Comparison of ENCODE assay signal across 20 mouse cellular contexts in genomic region chr5:131703729-131704128, GRCm38 (mm10).
DNase-seq lines count a peak whose midpoint lies in the region; ATAC-seq lines count a peak whose summit lies in the region.
"Had no signal": no experiment of that assay in that cellular context is flagged by ENCODE, and none has a peak within 500 bp of the region (broad histone marks: within the 10 kb centered on the region; RNA-seq: fewer than 3 reads in every experiment).

No protein-coding gene starts in this region.

- no peak for ATAC-seq in cerebellum, adult (ENCODE audit: insufficient number of reproducible peaks, low FRiP score, low TSS enrichment)
- ATAC-seq: midbrain, embryonic 15.5 days had no signal

- peak; percentile 19 for DNase-seq in cerebellum, adult 11 months
- DNase-seq in retina, embryonic 14.5 days (ENCODE audit: low spot score), result peak; percentile 27
- DNase-seq in retina, postnatal 1 day, result no peak
- DNase-seq in embryo, embryonic 10 days (ENCODE audit: low spot score), result peak; percentile 60
- DNase-seq in frontal cortex, postnatal 25 days (ENCODE audit: low spot score in 2 of 2), result no peak
- no peak for DNase-seq in gastrocnemius, postnatal 25 days
- no peak for DNase-seq in kidney, postnatal 10 days
- DNase-seq: adrenal gland, postnatal 14 days; gastrocnemius, postnatal 14 days; heart, adult 18-20 months; heart, postnatal 10 days; kidney, adult 2 months; kidney, postnatal 14 days; liver, embryonic 13.5 days; lung, embryonic 14.5 days; lung, postnatal 36 days; right cerebral cortex, postnatal 25 days; thymus, postnatal 14 days had no signal

Comparison
In these comparisons a context has a peak if more than half of its experiments do, and no peak if none do; other contexts are left out.
1. DNase-seq: peak in cerebellum, adult 11 months (single experiment), retina, embryonic 14.5 days (single experiment) and embryo, embryonic 10 days (single experiment); none in retina, postnatal 1 day (single experiment), frontal cortex, postnatal 25 days (0 of 2), gastrocnemius, postnatal 25 days (single experiment) and kidney, postnatal 10 days (single experiment).